Mouse (Mus musculus) MEL-GATA-1-ER (cell line): Measurements from ENCODE around the gene Tbl1xr1.

Source experiments
- DNase-seq: peaks from one replicate; pipeline ENCODE4 v3.0.0-alpha.2; 2012; ENCODE audit warnings: low read depth; ENCODE audit errors: extremely low read depth

Gene Tbl1xr1

DNA sequence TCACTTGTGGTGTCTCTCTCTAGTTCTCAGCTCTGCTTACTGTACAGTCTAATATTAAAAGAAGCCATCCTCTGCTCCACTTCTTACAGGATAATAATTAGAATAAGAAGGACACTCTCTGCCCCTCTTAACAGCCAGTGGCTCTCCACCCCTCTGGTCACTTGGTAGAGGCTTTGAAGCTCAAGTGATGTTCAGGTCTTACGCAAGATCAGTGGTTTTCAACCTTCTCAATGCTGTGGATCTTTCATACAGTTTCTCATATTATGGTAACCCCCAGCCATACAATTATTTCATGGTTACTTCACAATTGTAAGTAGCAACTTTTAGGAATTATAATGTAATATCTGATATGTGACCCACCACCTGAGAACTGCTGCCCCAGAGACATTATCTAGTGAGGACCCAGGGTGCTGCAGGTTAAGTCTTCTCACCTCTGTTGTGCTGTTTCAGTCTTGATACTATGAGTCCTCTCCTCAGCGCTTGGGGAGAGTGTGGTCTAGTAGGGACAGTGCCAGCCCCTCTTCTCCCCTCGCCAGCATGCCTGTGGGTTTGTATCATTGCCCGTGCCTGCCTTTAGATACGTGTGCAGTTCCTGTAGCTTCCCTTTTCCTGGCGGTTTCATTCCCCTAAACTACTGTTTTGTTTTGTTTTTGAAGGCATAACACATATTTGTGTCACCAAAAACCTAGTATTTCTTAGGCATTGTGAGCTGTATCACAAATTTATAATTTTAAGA lies 65.7 kb downstream of the Tbl1xr1 start:
- no peak for DNase-seq

DNA sequence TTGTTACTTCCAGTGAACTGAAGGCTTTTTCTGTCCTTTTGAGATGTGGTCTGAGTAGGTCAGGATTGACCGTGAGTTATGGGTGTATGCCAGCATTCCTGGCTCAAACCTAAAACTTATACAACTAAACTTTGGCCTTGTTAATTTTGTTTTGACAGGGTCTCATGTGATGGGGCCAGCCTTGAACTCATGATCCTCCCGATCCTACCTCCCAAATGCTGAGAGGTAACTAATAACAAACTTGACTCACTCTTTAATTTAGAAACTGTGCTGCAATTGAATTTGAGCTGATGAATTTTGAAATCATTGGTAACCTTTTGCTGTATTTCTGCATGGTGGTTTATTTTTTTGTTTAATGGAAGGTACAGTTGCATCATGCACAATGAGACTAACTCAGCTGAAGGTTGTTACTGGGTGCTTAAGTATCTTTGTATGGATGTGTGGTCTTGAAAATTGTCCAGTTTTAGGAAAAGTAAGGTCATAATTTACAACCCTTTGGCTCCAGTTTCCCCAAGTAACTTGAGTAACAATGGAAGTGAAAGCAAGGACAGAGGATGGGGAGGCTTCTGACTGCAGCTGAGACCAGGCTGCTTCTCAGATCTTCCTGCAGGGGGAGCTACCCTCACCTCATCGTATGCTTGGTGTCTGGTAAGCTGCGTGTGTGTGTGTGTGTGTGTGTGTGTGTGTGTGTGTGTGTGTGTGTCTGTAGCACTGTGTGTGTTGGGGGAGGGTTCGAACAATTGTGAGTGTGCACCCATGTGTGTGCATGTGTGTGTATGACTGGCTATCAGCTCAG lies 66.6 kb downstream of the Tbl1xr1 start:
- no peak for DNase-seq

DNA sequence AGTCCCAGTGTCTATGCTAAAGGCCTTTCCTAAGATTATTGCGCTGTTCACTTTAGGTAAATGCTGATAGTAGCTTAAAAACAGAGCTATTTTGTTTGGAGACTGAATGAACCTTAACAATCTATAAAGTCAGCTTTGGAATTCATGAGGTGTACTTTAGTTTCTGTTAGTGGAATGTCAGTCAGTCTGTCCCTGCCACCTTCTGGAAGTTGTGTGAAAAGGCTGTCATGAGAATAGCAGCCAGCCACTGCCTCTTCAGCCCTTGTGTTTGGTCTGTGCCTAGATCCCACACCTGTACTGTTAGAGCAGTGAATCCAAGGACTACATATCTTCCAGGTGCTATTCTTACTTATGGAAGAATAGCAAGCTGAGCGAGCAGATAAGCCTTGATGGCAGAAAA lies 67.8 kb downstream of the Tbl1xr1 start:
- DNase-seq: no peak

DNA sequence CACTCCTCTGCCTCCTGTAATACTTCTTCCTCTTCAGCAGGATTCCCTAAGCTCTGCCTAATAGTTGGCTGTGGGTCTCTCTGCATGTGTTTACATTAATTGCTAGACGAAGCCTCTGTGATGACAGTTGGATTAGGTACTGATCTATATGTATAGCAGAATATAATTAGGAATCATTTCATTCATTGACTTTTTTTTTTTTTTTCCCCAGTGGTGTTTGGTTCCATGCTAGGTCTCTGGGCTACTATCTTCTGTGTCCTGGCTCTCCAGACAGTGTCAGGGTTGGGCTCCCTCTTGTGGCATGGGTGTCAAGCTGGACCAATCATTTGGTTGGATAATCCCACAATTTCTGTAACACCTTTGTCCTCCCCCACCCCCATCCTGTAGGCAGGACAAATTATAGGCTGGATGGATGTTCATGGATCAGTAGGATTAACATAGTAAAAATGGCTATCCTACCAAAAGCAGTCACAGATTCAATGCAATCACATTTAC lies 71.0 kb downstream of the Tbl1xr1 start:
- DNase-seq: no peak

DNA sequence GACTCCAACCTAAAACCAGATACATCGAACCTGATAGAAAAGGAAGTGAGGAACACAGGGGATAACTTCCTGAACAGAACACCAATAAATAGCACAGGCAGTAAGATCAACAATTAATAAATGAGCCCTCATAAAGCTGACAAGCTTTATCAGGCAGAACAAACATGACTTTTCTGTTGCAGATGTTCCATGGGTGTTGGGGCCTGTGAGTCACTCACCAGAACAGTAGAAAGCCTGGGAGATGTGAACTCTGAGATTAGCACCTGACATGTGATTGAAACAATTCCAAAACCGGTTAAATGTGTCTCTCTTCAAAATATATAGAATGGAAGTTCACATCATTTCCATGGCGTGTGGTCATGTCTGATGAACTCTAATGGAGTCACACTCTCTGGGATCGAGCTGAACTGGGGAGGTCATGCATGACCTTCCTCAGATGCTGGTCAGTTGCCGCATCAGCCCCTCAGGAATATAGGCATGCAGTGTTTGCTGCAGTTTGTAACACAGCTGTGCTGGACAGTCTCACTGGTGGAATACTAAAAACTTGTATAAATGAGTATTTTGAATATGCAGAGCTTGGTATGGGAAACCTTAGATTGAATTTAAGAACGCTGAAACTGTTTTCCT lies 72.0 kb downstream of the Tbl1xr1 start:
- DNase-seq: no peak

DNA sequence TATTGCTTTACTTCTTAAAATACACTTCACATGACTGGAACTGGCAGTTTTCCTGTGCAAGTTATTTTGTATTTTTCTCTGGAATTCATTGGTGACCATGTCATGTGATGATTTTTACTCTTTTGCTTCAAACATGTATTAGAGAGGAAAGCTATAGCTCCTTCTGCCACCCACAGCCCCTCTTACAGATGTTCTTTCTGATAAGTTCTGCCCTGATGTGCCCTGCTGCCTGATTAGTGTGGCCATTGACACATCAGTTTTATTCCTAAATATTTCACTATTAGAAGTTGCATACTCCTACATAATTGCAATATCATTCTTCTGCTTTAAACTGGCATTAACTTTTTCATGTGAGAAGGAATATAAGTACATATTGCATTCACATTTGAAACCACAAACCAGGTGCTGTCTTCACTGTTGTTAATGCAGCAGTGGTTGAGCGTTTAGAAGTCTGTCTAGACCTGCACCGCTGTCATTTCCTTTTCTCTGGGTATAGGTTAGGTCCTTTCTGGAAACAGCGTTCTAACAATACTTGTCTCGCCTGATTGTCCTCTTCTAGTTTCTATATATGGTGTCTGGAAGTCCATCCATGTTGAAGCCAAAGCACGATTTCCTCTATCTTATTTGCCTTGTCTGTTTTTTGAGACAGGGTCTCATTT lies 74.5 kb downstream of the Tbl1xr1 start:
- DNase-seq: no peak

DNA sequence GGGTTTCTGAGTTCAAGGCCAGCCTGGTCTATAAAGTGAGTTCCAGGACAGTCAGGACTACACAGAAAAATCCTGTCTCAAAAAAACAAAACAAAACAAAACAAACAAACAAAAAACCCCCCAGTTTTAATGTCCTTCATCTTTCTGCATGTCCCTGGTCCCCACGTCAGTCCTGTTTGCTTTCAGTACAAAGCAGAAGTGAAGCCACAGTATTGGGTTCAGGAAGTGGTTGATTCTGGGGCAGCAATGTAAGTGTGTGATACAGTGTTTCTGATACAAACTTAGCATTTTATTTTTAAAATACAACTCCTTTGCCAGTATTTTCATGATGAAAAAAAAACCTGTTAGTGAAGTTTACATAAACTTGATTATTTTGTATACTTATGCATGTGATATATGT lies 76.3 kb downstream of the Tbl1xr1 start:
- DNase-seq: peak; percentile 40

DNA sequence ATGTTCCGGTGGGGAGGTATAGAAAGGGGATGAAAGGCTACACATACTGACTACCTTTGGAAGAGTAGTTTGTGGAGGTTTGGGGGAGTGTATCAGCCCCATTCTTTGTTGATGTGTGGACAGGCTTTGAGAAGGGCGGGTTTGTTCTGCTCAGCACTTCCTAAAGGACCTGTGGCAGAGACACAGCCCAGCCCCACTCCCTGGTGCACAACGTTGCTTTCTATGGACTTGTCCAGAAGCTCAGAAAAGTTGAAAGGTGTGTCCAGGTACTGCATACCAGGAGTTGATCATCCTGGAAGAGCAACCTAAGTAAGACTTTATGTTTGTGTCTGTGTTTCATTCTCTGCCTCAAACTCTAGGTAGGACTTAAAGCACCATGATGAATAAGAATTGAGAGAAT lies 78.1 kb downstream of the Tbl1xr1 start:
- no peak for DNase-seq

DNA sequence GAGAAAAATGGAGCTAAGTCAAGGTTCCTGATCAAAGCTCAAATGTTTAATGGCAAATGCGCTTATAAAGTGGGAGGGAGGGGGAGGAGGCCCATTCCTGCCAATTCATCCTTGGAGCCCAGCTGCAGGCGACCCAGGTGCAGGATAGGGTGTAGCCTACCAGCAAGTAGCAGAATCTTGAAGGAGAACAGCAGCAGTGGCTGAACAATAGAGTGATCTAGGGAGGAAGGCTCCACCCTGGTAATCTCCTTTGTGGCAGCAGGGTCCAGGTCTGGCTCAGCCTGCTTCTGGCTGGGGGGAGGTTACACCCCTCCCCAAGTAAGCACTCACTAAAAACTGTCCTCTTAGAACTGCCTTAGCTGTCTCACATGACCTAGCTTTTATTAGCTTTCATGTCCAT lies 79.9 kb downstream of the Tbl1xr1 start:
- DNase-seq: no peak

DNA sequence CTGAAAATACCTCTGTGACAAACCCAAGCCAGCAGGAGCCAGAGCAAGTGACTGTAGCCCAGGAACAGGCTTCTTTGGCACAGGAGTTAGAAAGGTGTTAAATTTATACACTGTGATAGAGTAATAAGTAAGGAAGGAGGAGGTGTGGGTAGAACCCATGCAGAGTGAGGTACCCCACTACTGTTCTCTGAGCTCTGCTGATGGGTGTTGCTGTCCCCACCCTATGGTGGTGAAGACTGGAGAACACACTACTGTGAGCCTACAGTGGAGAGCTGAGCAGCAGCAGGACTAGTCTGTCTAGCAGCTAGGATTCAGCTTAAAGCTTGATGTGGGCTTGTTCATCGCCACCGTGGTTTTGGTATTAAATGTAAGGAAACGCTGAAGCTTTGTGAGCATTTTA lies 86.5 kb downstream of the Tbl1xr1 start:
- no peak for DNase-seq

DNA sequence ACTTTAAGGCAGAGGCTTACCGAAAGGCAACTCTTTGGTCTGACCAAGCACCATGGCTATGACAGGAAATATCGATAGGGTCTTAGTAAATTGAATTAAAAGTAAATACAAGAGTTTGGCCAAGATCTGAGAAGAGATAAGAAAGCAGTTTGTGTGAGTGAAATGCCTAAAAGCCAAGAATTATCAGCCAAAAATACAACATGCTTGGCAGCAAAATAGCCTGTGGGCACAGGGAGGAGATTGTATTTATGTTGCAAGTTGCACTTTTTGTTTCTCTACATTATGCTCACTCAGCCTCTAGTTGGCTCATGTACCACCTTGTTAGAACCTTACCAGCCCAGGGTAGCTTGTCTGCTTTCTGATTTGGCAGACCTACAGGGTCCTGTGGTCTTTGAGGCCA lies 91.4 kb downstream of the Tbl1xr1 start:
- no peak for DNase-seq

DNA sequence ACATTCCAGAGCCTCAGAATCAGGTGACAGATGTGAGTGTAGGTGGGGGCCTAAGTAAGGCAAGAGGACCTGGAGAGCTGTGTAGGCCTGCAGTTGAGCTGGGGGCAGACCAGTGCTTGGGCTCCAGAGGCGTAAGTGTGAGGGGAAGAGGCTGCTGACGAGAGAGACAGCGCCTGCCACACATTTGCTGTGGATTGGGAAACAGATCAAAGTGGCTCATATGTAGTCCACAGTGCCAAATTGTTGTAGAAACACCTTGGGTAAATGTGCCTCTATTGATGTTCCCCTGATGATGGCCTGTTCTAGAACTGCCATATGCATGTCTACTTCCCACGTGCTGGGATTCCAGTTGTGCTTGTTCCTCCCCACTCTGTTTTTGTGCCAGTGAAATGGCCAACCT lies 92.0 kb downstream of the Tbl1xr1 start:
- DNase-seq: no peak

DNA sequence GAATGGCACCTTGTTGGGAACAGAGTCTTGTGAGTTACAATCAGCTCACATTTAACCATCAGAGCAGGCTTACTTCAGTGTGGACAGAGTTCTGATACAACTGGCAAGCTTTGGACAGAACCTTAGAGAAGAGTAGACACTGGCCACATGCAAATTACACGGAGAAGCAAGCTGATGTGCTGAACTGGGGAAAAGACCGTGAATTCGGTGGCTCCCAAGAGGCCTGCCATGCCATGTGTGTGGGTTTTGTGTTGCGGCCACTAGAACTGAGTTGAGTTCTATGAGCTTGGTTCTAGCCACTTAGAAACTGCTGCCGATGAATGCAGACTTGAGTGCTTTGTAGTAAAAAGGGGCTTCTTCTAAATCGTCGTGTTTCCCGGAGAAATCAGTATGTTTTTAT lies 95.1 kb downstream of the Tbl1xr1 start:
- DNase-seq: no peak

DNA sequence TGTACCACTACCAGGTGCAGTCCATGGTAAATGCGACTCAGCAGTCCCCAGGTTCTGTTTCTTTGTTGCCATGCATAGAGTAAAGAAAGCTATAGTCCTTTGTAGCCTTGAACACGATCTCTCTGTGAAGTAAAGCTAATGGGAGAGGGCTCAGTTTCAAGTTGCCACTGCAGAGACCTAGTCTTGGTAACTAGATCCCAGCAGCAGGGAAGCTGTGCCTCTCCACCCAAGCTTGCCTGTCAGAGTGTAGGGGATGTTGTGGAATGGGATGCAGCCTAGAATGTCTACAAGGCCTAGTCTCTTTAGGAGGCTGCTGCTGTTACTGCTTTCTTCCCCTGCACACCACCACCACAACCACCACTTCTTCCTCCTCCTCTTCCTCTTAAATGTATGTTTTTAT lies 96.0 kb downstream of the Tbl1xr1 start:
- DNase-seq: no peak

DNA sequence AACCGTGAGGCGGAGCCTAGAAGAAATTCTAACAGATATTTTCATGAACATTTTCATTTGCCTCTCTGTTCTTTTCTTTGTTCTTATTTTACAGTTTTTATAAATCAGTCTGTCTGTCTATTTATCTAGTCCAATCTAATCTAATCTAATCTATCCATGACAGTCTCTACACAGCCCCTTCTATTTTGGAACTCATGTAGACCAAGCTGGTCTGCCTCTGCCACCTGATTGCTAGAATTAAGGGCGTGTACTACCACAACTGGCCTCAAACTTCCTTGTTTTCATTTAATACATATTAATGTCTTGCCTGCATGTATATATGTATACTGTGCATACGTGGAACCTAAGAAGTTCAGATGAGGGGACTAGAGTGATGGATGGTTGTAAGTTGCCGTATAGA lies 96.7 kb downstream of the Tbl1xr1 start:
- DNase-seq: peak; percentile 25

DNA sequence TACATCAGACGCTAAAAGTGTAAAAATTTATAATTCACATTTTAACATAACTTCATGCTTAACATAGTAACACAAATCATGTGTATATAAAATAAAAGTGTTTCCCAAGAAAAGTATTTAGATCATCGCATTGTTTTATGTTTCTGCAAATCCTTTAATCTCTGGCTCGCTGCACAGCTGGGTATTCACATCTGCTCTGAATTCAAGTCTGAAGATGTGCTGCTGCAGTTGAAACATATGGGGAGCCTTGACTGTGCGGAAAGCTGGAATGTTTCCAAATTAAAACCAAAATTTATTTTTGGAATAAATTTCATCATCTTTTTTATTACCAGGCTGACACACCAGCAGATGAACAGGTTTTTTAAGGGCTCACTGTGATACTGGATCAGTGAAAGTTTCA lies 97.8 kb downstream of the Tbl1xr1 start:
- no peak for DNase-seq

DNA sequence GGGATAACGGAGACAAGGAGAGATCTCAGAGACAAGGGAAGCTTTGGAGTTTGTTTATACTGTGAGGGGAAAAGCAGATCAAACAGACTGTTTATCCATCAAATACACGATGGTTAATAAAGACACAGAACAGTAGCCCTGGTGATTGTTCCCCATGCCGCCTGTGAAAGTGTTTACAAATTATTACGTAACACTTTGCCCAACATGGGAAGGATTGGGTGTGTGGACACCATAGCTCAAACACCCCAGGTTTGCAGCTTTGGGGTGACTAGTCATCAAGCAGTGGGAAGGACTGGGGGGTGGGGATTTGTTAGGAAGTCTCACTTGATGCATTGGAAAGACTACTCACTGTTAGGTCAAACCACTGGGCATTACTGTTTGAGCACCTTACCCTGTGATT lies 103.6 kb downstream of the Tbl1xr1 start:
- DNase-seq: no peak

DNA sequence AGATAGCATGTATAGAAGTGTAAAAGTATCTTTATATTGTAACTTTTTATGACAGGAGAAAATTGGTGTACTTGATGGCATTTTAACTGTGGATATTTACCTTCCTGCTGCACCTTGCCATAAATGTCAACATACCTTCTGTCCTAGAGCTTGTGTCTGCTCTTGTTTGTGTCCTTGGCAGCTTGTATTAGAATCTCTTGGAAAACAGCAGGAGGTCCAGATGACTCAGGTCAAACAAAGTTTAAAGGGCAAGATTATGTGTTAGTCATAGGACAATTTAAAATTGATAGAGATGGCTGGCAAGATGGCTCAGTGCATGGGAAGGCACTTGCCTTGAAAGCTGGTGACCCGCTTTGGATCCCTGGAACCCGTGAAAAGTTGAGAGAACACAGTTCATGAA lies 104.6 kb downstream of the Tbl1xr1 start:
- no peak for DNase-seq

DNA sequence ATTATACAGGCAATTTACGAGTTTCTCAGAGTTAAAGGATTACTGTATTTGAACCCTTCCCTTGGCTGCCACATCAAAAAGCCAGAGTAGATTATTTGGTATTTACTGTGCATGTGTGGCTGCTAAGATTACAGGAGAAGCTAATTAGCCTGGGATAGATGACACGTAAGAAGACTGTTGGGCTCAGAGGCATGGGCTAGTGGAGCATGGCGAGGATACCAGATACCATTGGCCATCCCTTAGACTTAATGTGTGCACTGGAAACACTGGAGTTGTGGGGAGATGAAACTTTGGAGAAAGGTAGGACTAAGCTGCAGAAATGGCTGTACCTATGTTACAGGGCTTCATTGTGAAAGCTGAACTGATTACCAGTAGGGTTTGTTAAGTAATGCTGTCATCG lies 108.8 kb downstream of the Tbl1xr1 start:
- DNase-seq: no peak

DNA sequence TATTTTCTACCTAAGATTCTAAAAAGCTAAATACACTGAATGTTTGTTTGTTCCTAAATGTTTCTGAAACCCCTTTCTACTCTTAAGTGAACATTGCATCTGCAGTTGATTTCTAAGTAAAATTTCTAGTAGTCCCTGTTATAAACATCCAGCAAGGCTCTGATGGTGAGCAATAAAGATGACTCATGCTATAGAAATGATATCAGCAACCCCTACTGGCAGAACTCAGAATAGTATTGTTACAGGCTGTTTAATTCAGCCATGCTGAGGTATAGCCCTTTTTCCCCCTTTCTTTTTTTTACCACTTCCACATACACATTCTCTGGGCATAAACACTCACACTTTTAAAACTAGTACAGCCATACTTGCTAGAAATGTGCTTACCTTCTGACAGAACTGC lies 114.0 kb downstream of the Tbl1xr1 start:
- peak; percentile 17 for DNase-seq

DNA sequence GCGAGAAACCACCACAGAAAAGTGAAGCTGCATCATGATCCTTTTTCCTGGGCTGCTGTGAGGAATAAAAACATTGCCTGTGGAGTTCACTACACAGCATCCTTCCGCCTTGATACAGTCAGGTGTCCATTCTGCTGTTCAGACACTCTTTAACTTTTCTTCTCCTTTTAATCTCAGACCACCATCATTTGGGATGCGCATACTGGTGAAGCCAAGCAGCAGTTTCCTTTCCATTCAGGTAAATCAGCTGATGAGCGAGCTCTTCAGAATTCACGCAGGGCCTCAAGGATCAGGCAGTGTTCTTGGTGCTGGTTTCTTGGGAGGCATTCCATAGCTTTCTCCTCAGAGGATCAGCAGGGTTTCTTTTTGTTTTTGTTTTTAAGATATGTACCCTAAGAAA lies 116.5 kb downstream of the Tbl1xr1 start:
- no peak for DNase-seq
